Mouse (Mus musculus): ENCODE data around the gene Hscb. TPM values are rescaled to one million over a fixed set of nuclear protein-coding genes. Genes with fewer than 3 reads are reported as not detected.
"Not testable (repeated sequence)": the region's sequence is repeated elsewhere in the genome, so short reads cannot be mapped to it uniquely, and the experiment has no call there.

The Hscb gene
- polyA plus RNA-seq, 1 experiment from 2014 or later = 27.4 TPM

DNA sequence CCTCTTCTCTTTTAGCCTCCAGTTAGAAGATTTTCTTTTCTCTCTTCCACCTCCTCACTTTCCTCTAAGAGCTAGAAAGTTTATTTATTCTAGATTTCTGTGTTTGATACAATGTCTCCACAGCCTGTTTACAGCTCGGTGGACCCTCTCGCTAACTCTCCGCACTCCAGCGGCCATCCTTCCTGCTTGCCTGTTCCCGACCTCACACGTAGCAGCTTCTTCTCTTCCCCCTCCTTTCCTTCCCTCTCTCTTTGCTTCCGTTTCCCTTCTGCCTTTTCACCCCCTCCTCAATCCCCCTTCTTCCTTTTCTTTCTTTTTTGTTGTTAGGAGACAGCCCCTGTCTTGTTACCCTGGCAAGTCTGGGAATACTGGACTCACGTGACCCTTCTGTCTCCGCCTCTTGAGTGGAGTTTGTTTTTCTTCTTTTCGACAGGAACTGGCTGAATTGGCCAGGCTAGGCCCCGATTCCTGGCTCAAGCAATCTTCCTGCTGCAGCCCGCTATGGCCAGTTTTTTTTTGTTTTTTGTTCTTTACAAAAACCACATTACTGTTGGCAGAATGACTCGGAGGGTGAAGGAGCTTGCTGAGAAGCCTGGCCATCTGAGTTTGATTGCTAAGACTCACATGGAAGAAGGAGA is 19.6 kb upstream of the Hscb start:
- Histone ChIP-seq H3K27me3 (ENCODE audit: insufficient read depth, poor library complexity, severe bottlenecking) (no peaks in the 10 kb centered on the region), H3K27ac (peak overlapping the region; percentile 83), H3K4me1 (peaks cover 15% of the 10 kb centered on the region), H3K9me3 (no peaks in the 10 kb centered on the region), H3K36me3 (peaks cover 38% of the 10 kb centered on the region), H3K4me3 (peak overlapping the region; percentile 43)
- 40% methylated on average over 13 of the region's 13 CpGs for WGBS
- DNase-seq (ENCODE audit: low spot score) = no peak

DNA sequence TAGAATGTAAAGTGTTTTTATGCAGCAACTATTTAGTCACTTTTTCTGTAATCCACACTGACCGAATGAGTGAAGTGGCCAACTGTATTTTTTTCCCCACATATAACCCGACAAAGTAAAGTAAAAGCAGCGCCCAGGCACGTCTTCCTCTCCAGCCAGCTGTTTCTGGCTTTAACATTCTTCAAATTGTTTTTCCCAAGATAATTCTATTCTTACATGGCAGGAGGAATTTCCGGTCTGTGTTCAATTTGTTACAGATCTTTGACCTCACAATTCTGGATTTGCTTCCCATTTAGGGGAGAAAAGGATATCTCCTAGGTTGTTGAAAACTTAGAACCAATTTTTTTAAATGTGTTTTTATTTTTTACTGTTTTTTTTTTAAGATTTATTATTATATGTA is 17.5 kb upstream of the Hscb start:
- H3K9me3 ChIP-seq = no peaks in the 10 kb centered on the region
- no peak for DNase-seq (ENCODE audit: low spot score)
- peaks cover 36% of the 10 kb centered on the region for H3K36me3 ChIP-seq
- peaks cover 15% of the 10 kb centered on the region for H3K4me1 ChIP-seq
- H3K4me3 ChIP-seq = no peak overlapping the region
- no peak overlapping the region for H3K27ac ChIP-seq
- H3K27me3 ChIP-seq (ENCODE audit: insufficient read depth, poor library complexity, severe bottlenecking) = no peaks in the 10 kb centered on the region
- WGBS = 37% methylated on average over 5 of the region's 5 CpGs

DNA sequence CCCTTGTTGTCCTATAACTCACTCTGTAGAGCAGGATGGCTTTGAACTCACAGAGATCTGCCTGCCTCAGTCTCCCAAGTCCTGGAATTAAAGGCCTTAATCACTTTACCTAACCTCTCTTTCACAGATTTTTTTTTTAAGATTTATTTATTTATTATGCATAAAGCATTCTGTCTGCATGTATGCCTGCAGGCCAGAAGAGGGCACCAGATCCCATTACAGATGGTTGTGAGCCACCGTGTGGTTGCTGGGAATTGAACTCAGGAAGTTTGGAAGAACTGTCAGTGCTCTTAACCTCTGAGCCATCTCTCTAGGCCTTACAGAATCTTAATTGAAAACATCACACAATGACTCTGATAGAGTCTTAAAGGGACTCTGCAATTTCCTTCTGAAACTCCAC is 13.4 kb upstream of the Hscb start:
- no peak overlapping the region for H3K4me3 ChIP-seq
- WGBS = 89% methylated on average over 1 of the region's 1 CpGs

DNA sequence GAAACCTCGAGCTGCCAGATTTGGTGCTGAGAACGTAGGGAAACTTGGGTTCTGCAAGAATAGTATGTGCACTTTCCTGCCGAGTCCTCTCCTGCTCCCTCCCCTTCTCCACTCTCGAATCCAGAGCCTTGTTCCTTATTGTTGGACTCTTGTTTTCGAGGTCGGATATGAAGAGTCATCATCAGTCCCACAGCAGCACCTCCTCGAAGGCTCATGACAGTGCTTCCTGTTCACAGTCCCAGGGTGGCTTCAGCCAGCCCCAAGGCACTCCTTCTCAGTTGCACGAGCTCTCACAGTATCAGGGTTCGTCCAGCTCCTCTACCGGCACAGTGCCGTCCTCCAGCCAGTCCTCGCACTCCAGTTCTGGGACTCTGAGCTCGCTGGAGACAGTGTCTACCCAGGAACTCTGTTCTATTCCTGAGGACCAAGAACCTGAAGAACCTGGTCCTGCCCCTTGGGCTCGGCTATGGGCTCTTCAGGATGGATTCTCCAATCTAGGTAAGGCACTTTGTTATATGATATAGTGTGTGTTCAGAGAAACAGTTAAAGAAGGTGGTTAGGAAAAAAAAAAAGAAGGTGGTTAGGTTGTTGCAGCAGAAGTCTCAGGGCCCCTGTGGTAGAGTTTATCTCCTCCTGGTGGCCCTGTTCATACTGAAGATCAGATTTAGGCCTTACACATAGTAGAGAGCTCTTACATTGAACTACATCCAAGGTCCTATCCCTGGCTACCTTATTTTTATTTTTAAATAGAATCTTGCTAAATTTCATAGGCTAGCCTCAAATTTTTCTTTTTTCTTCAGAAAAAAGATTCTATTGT is 1.7 kb upstream of the Hscb start:
- no peak overlapping the region for H3K27ac ChIP-seq
- peak overlapping the region; percentile 84 for H3K4me3 ChIP-seq
- 88% methylated on average over 14 of the region's 14 CpGs for WGBS
- H3K36me3 ChIP-seq = peaks cover 49% of the 10 kb centered on the region
- no peak for DNase-seq (ENCODE audit: low spot score)
- H3K9me3 ChIP-seq = no peaks in the 10 kb centered on the region
- peaks cover 17% of the 10 kb centered on the region for H3K4me1 ChIP-seq
- H3K27me3 ChIP-seq (ENCODE audit: insufficient read depth, poor library complexity, severe bottlenecking) = no peaks in the 10 kb centered on the region

More for the DNA sequence above, 13.4 kb upstream of the Hscb start:
- H3K36me3 ChIP-seq = peaks cover 50% of the 10 kb centered on the region
- H3K4me1 ChIP-seq = peaks cover 7% of the 10 kb centered on the region; the same call in 1 of the 2 replicates
- H3K27ac ChIP-seq = no peak overlapping the region
- H3K27me3 ChIP-seq (ENCODE audit: insufficient read depth, poor library complexity, severe bottlenecking) = no peaks in the 10 kb centered on the region
- no peak for DNase-seq (ENCODE audit: low spot score)
- no peaks in the 10 kb centered on the region for H3K9me3 ChIP-seq

DNA sequence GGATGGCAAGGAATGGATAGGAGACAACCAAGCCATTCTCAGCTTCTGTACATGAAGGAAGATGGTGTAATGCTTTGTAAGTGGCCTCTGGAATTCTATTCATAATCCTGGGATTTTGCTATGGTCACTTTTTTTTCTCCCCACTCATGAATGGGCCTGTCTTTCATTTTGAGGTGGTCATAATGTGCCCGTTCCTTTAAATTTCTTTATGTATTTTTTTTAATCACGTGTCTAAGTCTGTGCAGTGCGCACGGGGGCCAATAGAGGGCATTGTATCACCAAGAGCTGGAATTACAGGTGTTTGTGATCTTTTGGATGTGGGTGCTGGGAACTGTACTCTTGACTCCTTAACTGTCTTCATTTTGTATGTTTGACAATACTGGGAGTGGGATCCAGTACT is 888 bp upstream of the Hscb start:
- Histone ChIP-seq H3K9me3 (no peaks in the 10 kb centered on the region), H3K4me1 (peaks cover 25% of the 10 kb centered on the region), H3K27ac (peak overlapping the region; percentile 91), H3K27me3 (ENCODE audit: insufficient read depth, poor library complexity, severe bottlenecking) (no peaks in the 10 kb centered on the region), H3K36me3 (peaks cover 42% of the 10 kb centered on the region), H3K4me3 (peak overlapping the region; percentile 84)
- 7% methylated on average over 4 of the region's 4 CpGs for WGBS
- no peak for DNase-seq (ENCODE audit: low spot score)

DNA sequence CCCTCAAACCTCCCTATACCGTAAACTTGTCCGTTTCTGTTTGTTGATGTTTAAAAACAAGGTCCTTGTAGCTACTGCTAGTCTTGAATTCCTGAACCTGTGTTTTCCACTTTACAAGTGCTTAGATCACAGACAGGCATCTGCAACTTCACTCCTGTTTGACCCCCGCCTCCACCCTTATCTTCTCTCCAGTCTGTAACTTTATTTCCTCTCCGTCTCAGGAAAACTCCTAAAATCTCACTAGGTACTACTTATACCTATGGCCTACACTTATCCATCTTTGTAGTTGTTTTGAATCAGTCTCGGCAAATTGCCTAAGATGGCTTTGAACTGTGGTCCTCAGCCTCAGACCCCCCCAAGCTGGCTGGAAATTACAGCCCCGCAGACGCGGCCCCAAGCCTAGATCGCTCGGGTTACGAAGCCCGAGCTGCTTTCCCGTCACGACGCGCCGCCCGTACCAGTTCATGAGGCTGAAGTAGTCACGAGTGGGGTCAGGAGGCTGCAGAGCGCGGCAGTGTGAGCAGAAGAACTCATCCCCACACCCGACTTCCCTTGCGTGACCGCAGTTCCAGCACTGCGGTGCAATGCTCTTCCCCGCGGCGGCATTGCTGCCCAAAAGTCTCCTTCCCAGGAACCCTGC is 419 bp downstream of the Hscb start:
- H3K36me3 ChIP-seq = peaks cover 29% of the 10 kb centered on the region
- H3K27ac ChIP-seq = peak overlapping the region; percentile 91
- H3K9me3 ChIP-seq = no peaks in the 10 kb centered on the region
- H3K4me1 ChIP-seq = peaks cover 25% of the 10 kb centered on the region
- no peak for DNase-seq (ENCODE audit: low spot score)
- no peaks in the 10 kb centered on the region for H3K27me3 ChIP-seq (ENCODE audit: insufficient read depth, poor library complexity, severe bottlenecking)
- WGBS = 3% methylated on average over 28 of the region's 28 CpGs
- H3K4me3 ChIP-seq = peak overlapping the region; percentile 84

DNA sequence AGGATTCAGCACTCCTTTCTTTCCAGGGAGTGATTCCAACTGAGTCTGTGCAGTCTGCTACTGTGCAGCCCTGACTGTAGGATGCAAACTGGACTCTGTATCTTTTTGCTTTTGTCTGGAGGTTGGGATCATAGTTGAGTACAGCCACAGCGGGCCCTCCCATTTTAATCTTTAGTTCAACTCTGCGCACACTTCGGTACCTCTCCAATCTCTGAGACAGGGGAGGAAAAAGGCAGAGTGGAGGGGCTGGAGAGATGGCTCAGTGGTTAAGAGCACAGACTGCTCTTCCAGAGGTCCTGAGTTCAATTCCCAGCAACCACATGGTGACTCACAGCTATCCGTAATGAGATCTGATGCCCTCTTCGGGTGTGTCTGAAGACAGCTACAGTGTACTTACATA is 1.6 kb downstream of the Hscb start:
- Histone ChIP-seq H3K27ac (peak overlapping the region; percentile 91; the same call in 1 of the 2 replicates), H3K36me3 (peaks cover 25% of the 10 kb centered on the region), H3K4me1 (peaks cover 25% of the 10 kb centered on the region)
- H3K4me3 ChIP-seq; DNase-seq (ENCODE audit: low spot score); H3K27me3 ChIP-seq (ENCODE audit: insufficient read depth, poor library complexity, severe bottlenecking); H3K9me3 ChIP-seq: not testable (repeated sequence)
- 84% methylated on average over 5 of the region's 5 CpGs for WGBS

DNA sequence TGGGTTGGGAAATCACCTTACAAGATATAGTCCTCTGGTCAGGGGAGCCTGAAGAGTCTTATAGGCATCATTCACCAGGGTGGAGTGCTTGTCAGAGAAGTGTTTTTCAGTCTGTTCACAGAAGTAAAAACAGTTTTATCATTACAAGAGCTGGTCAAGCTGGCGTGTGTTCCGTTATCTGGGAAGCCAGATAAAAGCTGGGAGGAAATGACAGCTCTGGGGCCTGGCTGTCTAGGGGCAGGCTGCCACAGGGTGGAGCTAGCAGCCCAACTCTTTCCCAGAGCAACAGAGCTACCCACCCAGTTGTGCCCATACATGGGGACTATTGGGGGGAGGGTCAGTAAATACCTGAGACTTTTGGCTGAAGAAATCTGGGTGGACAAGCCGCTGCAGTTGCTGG is 3.6 kb downstream of the Hscb start:
- 2% methylated on average over 3 of the region's 3 CpGs for WGBS
- Histone ChIP-seq H3K9me3 (no peaks in the 10 kb centered on the region), H3K4me3 (peak overlapping the region; percentile 23; the same call in 1 of the 2 replicates), H3K36me3 (peaks cover 12% of the 10 kb centered on the region; the same call in 1 of the 2 replicates), H3K27ac (peak overlapping the region; percentile 57), H3K4me1 (peaks cover 22% of the 10 kb centered on the region), H3K27me3 (ENCODE audit: insufficient read depth, poor library complexity, severe bottlenecking) (peaks cover 3% of the 10 kb centered on the region; the same call in 1 of the 2 replicates)
- DNase-seq (ENCODE audit: low spot score) = peak; percentile 94

DNA sequence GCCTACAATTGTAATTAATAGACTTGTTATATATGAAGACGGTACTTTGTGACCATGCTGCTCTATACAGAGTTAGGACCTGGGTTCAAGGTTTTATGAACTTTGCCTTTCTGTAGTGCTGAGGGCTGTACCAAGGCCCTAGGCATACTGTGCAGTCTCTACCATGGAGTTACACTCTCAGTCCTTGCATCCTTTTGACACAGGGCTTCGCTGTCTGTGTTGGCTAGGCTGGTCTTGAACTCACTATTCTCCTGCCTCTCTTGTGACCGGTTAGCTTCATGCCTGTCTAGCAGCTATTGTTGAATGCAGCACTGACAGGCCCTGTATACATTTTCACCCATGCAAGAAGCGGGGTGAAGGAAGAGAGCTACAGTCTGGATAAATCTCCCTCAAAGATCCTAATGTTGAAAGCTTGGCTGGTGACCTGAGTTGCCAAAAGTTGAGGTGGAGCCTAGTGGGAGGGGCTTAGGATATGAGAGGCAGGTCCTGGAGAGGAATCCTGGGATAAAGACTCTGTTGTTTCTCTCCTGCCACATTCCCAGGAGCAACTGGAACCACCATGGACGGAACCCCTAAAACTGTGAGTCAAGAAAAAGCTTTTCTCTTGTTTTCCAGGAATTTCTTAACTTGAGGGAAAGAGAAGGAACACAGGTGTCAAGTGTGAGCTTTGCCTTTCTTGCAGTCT is 8.4 kb downstream of the Hscb start:
- peaks cover 7% of the 10 kb centered on the region for H3K4me1 ChIP-seq
- peaks cover 3% of the 10 kb centered on the region; the same call in 1 of the 2 replicates for H3K27me3 ChIP-seq (ENCODE audit: insufficient read depth, poor library complexity, severe bottlenecking)
- 88% methylated on average over 5 of the region's 5 CpGs for WGBS
- H3K36me3 ChIP-seq = peaks cover 16% of the 10 kb centered on the region; the same call in 1 of the 2 replicates
- H3K27ac ChIP-seq = no peak overlapping the region
- no peaks in the 10 kb centered on the region for H3K9me3 ChIP-seq
- no peak for DNase-seq (ENCODE audit: low spot score)
- no peak overlapping the region for H3K4me3 ChIP-seq

DNA sequence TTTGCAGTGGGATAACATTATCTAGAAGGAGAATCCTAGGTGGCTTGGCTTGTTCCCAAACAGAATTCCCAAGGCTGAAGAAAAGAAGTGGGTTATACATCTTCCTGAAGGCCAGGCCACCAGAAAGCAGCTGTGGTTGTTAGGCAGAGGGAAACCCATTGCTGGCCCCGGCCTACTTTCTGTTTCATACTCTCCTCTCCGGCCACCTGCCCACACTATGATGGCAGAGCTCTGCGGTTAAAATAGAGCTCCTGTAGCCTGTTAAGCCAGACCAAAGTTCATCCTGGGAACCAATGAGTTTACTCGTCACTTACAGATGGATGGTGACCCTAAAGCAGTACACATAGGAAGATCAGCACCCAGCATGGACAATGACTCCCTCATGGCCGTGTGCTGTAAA is 12.0 kb downstream of the Hscb start:
- no peak for DNase-seq (ENCODE audit: low spot score)
- Histone ChIP-seq H3K4me3 (no peak overlapping the region), H3K4me1 (no peaks in the 10 kb centered on the region), H3K27ac (no peak overlapping the region), H3K36me3 (peaks cover 9% of the 10 kb centered on the region; the same call in 1 of the 2 replicates), H3K9me3 (no peaks in the 10 kb centered on the region), H3K27me3 (ENCODE audit: insufficient read depth, poor library complexity, severe bottlenecking) (no peaks in the 10 kb centered on the region)
- WGBS = 89% methylated on average over 5 of the region's 5 CpGs

DNA sequence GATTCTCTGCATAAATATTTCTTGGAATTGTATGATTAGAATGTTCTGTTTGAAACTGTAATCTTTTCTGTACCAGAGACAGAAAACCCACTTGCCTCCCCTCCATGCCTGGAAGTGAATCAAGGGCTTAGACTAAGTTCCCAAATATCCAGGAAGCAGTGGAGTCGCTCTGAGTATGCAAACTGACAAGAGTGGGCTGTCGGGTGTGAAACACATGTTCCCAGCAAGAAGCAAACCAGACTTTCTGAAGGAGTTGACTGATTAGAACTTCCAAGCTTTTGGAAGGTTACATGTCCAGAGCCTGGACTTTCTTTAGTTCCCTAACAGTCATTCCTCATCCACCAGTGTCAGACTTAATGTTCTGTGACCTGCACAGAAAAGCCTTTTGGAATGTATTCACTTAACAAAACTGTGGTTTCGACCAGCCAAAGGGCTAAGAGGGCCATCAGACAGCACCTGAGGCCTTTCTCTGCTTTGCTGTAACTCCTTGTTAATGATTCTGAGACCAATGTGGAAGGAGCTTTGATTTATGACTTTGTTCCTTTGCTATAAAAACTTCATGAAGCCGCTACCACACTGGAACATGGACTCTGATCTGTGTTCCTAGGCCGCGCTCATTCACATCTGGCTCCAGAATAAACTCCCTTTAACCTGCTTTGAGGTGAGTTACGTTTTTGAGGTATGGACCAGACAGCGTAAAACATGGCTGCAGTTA is 12.6 kb downstream of the Hscb start:
- 82% methylated on average over 8 of the region's 8 CpGs for WGBS
- H3K27me3 ChIP-seq (ENCODE audit: insufficient read depth, poor library complexity, severe bottlenecking) = no peaks in the 10 kb centered on the region
- no peak overlapping the region for H3K4me3 ChIP-seq
- no peak overlapping the region for H3K27ac ChIP-seq
- no peaks in the 10 kb centered on the region for H3K4me1 ChIP-seq
- no peaks in the 10 kb centered on the region for H3K9me3 ChIP-seq
- DNase-seq (ENCODE audit: low spot score) = no peak
- H3K36me3 ChIP-seq = peaks cover 4% of the 10 kb centered on the region; the same call in 1 of the 2 replicates

DNA sequence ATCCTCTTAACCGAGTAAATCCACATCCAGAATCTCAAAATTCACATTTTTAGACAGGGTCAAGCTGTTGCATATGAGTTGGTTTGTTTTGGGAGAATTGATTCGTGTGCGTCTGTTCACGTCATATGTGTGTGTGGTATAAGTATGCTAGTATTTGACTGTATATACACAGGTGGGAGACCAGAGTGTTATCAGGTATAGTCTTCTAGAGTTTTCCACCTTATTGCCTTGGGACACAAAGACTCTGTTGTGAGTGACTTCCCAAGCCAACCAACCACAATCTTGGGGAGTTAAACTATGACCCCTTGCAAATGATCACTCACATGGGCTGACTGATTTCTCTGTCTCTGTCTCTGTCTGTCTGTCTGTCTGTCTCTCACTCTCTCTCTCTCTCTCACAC is 15.2 kb downstream of the Hscb start:
- peaks cover 4% of the 10 kb centered on the region; the same call in 1 of the 2 replicates for H3K36me3 ChIP-seq
- 84% methylated on average over 4 of the region's 4 CpGs for WGBS
- no peak for DNase-seq (ENCODE audit: low spot score)
- H3K4me3 ChIP-seq = no peak overlapping the region
- H3K27me3 ChIP-seq (ENCODE audit: insufficient read depth, poor library complexity, severe bottlenecking) = no peaks in the 10 kb centered on the region
- no peaks in the 10 kb centered on the region for H3K9me3 ChIP-seq
- no peaks in the 10 kb centered on the region for H3K4me1 ChIP-seq
- H3K27ac ChIP-seq = no peak overlapping the region

All from heart, embryonic 10.5 days (tissue).